Mouse (Mus musculus): ENCODE results near the gene Gm10720. TPM values are rescaled to one million over a fixed set of nuclear protein-coding genes. Genes with fewer than 3 reads are reported as not detected.
"Not testable (repeated sequence)": the region's sequence is repeated elsewhere in the genome, so short reads cannot be mapped to it uniquely, and the experiment has no call there.

The Gm10720 gene
- not detected in 2 replicates for polyA plus RNA-seq (2014; fragmentation: Nextera tagmentation; extraction: Ambion mirVana)

- 66% methylated on average over 4 of the region's 9 CpGs for WGBS
- not testable (repeated sequence) for H3K4me3 ChIP-seq (ENCODE audit: low read depth, low read length); H3K4me2 ChIP-seq (ENCODE audit: low read depth, low read length); H3K27ac ChIP-seq (replicated peaks; ENCODE audit: low read depth, low read length); H3K9ac ChIP-seq (replicated peaks; ENCODE audit: low read length); H3K9me3 ChIP-seq (replicated peaks; ENCODE audit: control insufficient read depth, low read length); H3K4me1 ChIP-seq (ENCODE audit: control insufficient read depth, insufficient read depth, low read length); DNase-seq (ENCODE audit: low spot score); ATAC-seq (replicated peaks; ENCODE audit: insufficient number of reproducible peaks, low FRiP score, low TSS enrichment, low read depth); H3K27me3 ChIP-seq (ENCODE audit: control insufficient read depth, insufficient read depth, low read length); H3K36me3 ChIP-seq (replicated peaks; ENCODE audit: control insufficient read depth, insufficient read depth, low read depth, low read length)
Observed at GRCm38 (mm10) chr9:3015354-3015753, at the start of gene Gm10720. TSS of gene Gm10720 (plus strand) at chr9:3015654.

DNA sequence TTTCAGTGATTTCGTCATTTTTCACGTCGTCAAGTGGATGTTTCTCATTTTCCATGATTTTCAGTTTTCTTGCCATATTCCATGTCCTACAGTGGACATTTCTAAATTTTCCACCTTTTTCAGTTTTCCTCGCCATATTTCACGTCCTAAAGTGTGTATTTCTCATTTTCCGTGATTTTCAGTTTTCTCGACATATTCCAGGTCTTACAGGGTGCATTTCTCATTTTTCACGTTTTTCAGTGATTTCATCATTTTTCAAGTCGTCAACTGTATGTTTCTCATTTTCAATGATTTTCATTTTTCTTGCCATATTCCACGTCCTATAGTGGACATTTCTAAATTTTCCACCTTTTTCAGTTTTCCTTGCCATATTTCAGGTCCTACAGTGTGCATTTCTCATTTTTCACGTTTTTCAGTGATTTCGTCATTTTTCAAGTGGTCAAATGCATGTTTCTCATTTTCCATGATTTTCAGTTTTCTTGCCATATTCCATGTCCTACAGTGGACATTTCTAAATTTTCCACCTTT is 14.9 kb upstream of the Gm10720 start, which contains the start of gene Gm10722:
Gene Gm10722 (plus strand): TSS at position 478 of the 528 bp plus-strand sequence.
- peak; percentile 47 for DNase-seq (ENCODE audit: low spot score)
- H3K4me2 ChIP-seq (ENCODE audit: low read depth, low read length) = not testable (repeated sequence)
- WGBS = 66% methylated on average over 12 of the region's 12 CpGs

GRCm38 (mm10) chr9:3001006-3001405 is 14.4 kb upstream of the Gm10720 start:
- not testable (repeated sequence) for H3K27me3 ChIP-seq (ENCODE audit: control insufficient read depth, insufficient read depth, low read length); DNase-seq (ENCODE audit: low spot score); ATAC-seq (replicated peaks; ENCODE audit: insufficient number of reproducible peaks, low FRiP score, low TSS enrichment, low read depth); H3K4me2 ChIP-seq (ENCODE audit: low read depth, low read length); H3K4me3 ChIP-seq (ENCODE audit: low read depth, low read length); H3K9me3 ChIP-seq (replicated peaks; ENCODE audit: control insufficient read depth, low read length); H3K36me3 ChIP-seq (replicated peaks; ENCODE audit: control insufficient read depth, insufficient read depth, low read depth, low read length); H3K4me1 ChIP-seq (ENCODE audit: control insufficient read depth, insufficient read depth, low read length); H3K27ac ChIP-seq (replicated peaks; ENCODE audit: low read depth, low read length); H3K9ac ChIP-seq (replicated peaks; ENCODE audit: low read length)
- WGBS = 65% methylated on average over 8 of the region's 8 CpGs

More for the DNA sequence above, 14.9 kb upstream of the Gm10720 start, which contains the start of gene Gm10722:
- not testable (repeated sequence) for H3K9me3 ChIP-seq (replicated peaks; ENCODE audit: control insufficient read depth, low read length); H3K4me1 ChIP-seq (ENCODE audit: control insufficient read depth, insufficient read depth, low read length); H3K4me3 ChIP-seq (ENCODE audit: low read depth, low read length); H3K9ac ChIP-seq (replicated peaks; ENCODE audit: low read length); H3K36me3 ChIP-seq (replicated peaks; ENCODE audit: control insufficient read depth, insufficient read depth, low read depth, low read length); H3K27ac ChIP-seq (replicated peaks; ENCODE audit: low read depth, low read length); ATAC-seq (replicated peaks; ENCODE audit: insufficient number of reproducible peaks, low FRiP score, low TSS enrichment, low read depth); H3K27me3 ChIP-seq (ENCODE audit: control insufficient read depth, insufficient read depth, low read length)

GRCm38 (mm10) chr9:3001948-3002659 is 13.3 kb upstream of the Gm10720 start:
- WGBS = 54% methylated on average over 8 of the region's 11 CpGs
- not testable (repeated sequence) for H3K9me3 ChIP-seq (replicated peaks; ENCODE audit: control insufficient read depth, low read length); H3K36me3 ChIP-seq (replicated peaks; ENCODE audit: control insufficient read depth, insufficient read depth, low read depth, low read length); H3K4me3 ChIP-seq (ENCODE audit: low read depth, low read length); H3K9ac ChIP-seq (replicated peaks; ENCODE audit: low read length); H3K27me3 ChIP-seq (ENCODE audit: control insufficient read depth, insufficient read depth, low read length); H3K27ac ChIP-seq (replicated peaks; ENCODE audit: low read depth, low read length); H3K4me2 ChIP-seq (ENCODE audit: low read depth, low read length); H3K4me1 ChIP-seq (ENCODE audit: control insufficient read depth, insufficient read depth, low read length)
- DNase-seq (ENCODE audit: low spot score) (peak; percentile 70), ATAC-seq (replicated peaks; ENCODE audit: insufficient number of reproducible peaks, low FRiP score, low TSS enrichment, low read depth) (peak; percentile 88)

GRCm38 (mm10) chr9:3002794-3003396 is 12.6 kb upstream of the Gm10720 start, which contains the start of gene Gm11168:
TSS of gene Gm11168 (plus strand) at chr9:3003346.
- H3K27ac ChIP-seq (replicated peaks; ENCODE audit: low read depth, low read length); ATAC-seq (replicated peaks; ENCODE audit: insufficient number of reproducible peaks, low FRiP score, low TSS enrichment, low read depth): not testable (repeated sequence)
- WGBS = 72% methylated on average over 6 of the region's 14 CpGs

GRCm38 (mm10) chr9:3006179-3006578 is 9.3 kb upstream of the Gm10720 start:
- H3K4me1 ChIP-seq (ENCODE audit: control insufficient read depth, insufficient read depth, low read length); H3K9me3 ChIP-seq (replicated peaks; ENCODE audit: control insufficient read depth, low read length); H3K4me2 ChIP-seq (ENCODE audit: low read depth, low read length); H3K9ac ChIP-seq (replicated peaks; ENCODE audit: low read length); H3K36me3 ChIP-seq (replicated peaks; ENCODE audit: control insufficient read depth, insufficient read depth, low read depth, low read length); ATAC-seq (replicated peaks; ENCODE audit: insufficient number of reproducible peaks, low FRiP score, low TSS enrichment, low read depth); H3K27ac ChIP-seq (replicated peaks; ENCODE audit: low read depth, low read length); H3K4me3 ChIP-seq (ENCODE audit: low read depth, low read length); H3K27me3 ChIP-seq (ENCODE audit: control insufficient read depth, insufficient read depth, low read length); DNase-seq (ENCODE audit: low spot score): not testable (repeated sequence)
- 82% methylated on average over 1 of the region's 5 CpGs for WGBS

More at GRCm38 (mm10) chr9:3002794-3003396, 12.6 kb upstream of the Gm10720 start, which contains the start of gene Gm11168:
- not testable (repeated sequence) for H3K36me3 ChIP-seq (replicated peaks; ENCODE audit: control insufficient read depth, insufficient read depth, low read depth, low read length); H3K4me3 ChIP-seq (ENCODE audit: low read depth, low read length); H3K27me3 ChIP-seq (ENCODE audit: control insufficient read depth, insufficient read depth, low read length); DNase-seq (ENCODE audit: low spot score); H3K4me1 ChIP-seq (ENCODE audit: control insufficient read depth, insufficient read depth, low read length); H3K9ac ChIP-seq (replicated peaks; ENCODE audit: low read length); H3K4me2 ChIP-seq (ENCODE audit: low read depth, low read length); H3K9me3 ChIP-seq (replicated peaks; ENCODE audit: control insufficient read depth, low read length)

DNA sequence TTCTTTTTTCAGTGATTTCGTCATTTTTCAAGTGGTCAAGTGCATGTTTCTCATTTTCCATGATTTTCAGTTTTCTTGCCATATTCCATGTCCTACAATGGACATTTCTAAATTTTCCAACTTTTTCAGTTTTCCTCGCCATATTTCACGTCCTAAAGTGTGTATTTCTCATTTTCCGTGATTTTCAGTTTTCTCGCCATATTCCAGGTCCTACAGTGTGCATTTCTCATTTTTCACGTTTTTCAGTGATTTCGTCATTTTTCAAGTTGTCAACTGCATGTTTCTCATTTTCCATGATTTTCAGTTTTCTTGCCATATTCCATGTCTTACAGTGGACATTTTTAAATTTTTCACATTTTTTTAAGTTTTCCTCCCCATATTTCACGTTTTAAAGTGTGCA is 8.8 kb upstream of the Gm10720 start:
- DNase-seq (ENCODE audit: low spot score); H3K9ac ChIP-seq (replicated peaks; ENCODE audit: low read length): not testable (repeated sequence)
- peak; percentile 83 for ATAC-seq (replicated peaks; ENCODE audit: insufficient number of reproducible peaks, low FRiP score, low TSS enrichment, low read depth)

DNA sequence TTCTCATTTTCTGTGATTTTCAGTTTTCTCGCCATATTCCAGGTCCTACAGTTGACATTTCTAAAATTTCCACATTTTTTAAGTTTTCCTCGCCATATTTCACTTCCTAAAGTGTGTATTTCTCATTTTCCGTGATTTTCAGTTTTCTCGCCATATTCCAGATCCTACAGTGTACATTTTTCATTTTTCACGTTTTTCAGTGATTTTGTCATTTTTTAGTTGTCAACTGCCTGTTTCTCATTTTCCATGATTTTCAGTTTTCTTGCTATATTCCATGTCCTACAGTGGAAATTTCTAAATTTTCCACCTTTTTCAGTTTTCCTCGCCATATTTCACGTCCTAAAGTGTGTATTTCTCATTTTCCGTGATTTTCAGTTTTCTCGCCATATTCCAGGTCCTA is 8.2 kb upstream of the Gm10720 start:
- WGBS = 79% methylated on average over 7 of the region's 9 CpGs
- ATAC-seq (replicated peaks; ENCODE audit: insufficient number of reproducible peaks, low FRiP score, low TSS enrichment, low read depth) = not testable (repeated sequence)

More for the DNA sequence above, 8.8 kb upstream of the Gm10720 start:
- H3K4me3 ChIP-seq (ENCODE audit: low read depth, low read length); H3K27me3 ChIP-seq (ENCODE audit: control insufficient read depth, insufficient read depth, low read length); H3K4me1 ChIP-seq (ENCODE audit: control insufficient read depth, insufficient read depth, low read length); H3K27ac ChIP-seq (replicated peaks; ENCODE audit: low read depth, low read length); H3K9me3 ChIP-seq (replicated peaks; ENCODE audit: control insufficient read depth, low read length); H3K36me3 ChIP-seq (replicated peaks; ENCODE audit: control insufficient read depth, insufficient read depth, low read depth, low read length); H3K4me2 ChIP-seq (ENCODE audit: low read depth, low read length): not testable (repeated sequence)
- WGBS = 71% methylated on average over 7 of the region's 8 CpGs

More for the DNA sequence above, 8.2 kb upstream of the Gm10720 start:
- peak; percentile 11 for DNase-seq (ENCODE audit: low spot score)
- H3K4me1 ChIP-seq (ENCODE audit: control insufficient read depth, insufficient read depth, low read length); H3K27me3 ChIP-seq (ENCODE audit: control insufficient read depth, insufficient read depth, low read length); H3K9me3 ChIP-seq (replicated peaks; ENCODE audit: control insufficient read depth, low read length); H3K36me3 ChIP-seq (replicated peaks; ENCODE audit: control insufficient read depth, insufficient read depth, low read depth, low read length); H3K27ac ChIP-seq (replicated peaks; ENCODE audit: low read depth, low read length); H3K4me2 ChIP-seq (ENCODE audit: low read depth, low read length); H3K9ac ChIP-seq (replicated peaks; ENCODE audit: low read length); H3K4me3 ChIP-seq (ENCODE audit: low read depth, low read length): not testable (repeated sequence)

Measured in embryonic facial prominence, embryonic 11.5 days (tissue).